Mouse (Mus musculus) E14TG2a.4 (cell line): Measurements from ENCODE around the gene Dact3.

ENCODE experiments used
- CTCF ChIP-seq: conservative IDR thresholded peaks from 2 replicates; pipeline ENCODE4 v1.5.1; 2014; ENCODE audit warnings: low read length
- POU5F1 ChIP-seq: IDR thresholded peaks from 2 replicates; pipeline ENCODE4 v1.6.1; 2014; ENCODE audit warnings: low read length, borderline replicate concordance

DNA sequence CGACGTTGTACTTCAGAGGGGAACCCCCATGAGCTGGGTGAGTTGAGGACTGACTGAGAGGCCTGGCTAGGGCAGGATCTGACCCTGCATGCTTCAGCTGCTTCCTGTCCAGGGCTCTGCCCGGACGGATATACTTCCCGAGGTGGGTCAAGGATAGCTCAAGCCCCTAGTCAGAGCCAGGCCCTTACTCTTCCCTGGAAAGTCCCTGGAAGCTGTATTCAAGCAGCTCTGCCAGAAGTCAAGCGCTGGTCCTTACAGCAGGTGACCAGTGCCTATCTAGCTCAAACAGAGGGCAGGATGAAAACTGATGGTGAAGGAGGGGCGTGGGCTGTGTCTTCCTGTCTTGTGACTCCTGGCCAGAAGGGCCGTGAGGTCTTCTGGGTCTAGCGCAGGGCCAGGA is 44.7 kb upstream of the Dact3 start:
- TF ChIP-seq CTCF: no peak
- TF ChIP-seq POU5F1: no peak
